Mouse (Mus musculus) liver, embryonic 15.5 days (tissue): ENCODE results near the gene Ccdc85b. TPM values are rescaled to one million over a fixed set of nuclear protein-coding genes. Genes with fewer than 3 reads are reported as not detected.
"Not testable (repeated sequence)": the region's sequence is repeated elsewhere in the genome, so short reads cannot be mapped to it uniquely, and the experiment has no call there.

ENCODE experiments used
- ATAC-seq: fragments of 200-750 bp; cut with Nextera tagmentation; 2 replicates; pipeline ENCODE4 v1.8.0; 2017; ENCODE audit warnings: moderate number of reproducible peaks, mild to moderate bottlenecking, moderate library complexity; ENCODE audit not compliant: insufficient read depth
- H3K27ac ChIP-seq: fragments of 300-500 bp; sonication (generic); replicated peaks from 2 replicates; pipeline ENCODE4 v1.5.1; 2015; ENCODE audit warnings: mild to moderate bottlenecking, inconsistent platforms
- H3K27me3 ChIP-seq: fragments of 300-500 bp; sonication (generic); 2 replicates; pipeline ENCODE4 v1.6.1; 2015; ENCODE audit warnings: mild to moderate bottlenecking, inconsistent platforms
- H3K36me3 ChIP-seq: fragments of 300-500 bp; sonication (generic); replicated peaks from 2 replicates; pipeline ENCODE4 v1.6.1; 2015; ENCODE audit warnings: moderate library complexity, mild to moderate bottlenecking, inconsistent platforms
- H3K4me1 ChIP-seq: fragments of 300-500 bp; sonication (generic); replicated peaks from 2 replicates; pipeline ENCODE4 v1.6.1; 2015; ENCODE audit warnings: inconsistent platforms
- H3K4me2 ChIP-seq: fragments of 300-500 bp; sonication (generic); 2 replicates; pipeline ENCODE4 v1.6.1; 2015; ENCODE audit warnings: moderate library complexity, mild to moderate bottlenecking, inconsistent platforms
- H3K4me3 ChIP-seq: fragments of 300-500 bp; sonication (generic); replicated peaks from 2 replicates; pipeline ENCODE4 v1.5.1; 2015; ENCODE audit warnings: mild to moderate bottlenecking, inconsistent platforms
- H3K9ac ChIP-seq: fragments of 300-500 bp; sonication (generic); 2 replicates; pipeline ENCODE4 v1.6.1; 2015; ENCODE audit warnings: moderate library complexity, mild to moderate bottlenecking, inconsistent platforms
- H3K9me3 ChIP-seq: fragments of 300-500 bp; sonication (generic); replicated peaks from 2 replicates; pipeline ENCODE4 v1.6.1; 2016; ENCODE audit warnings: inconsistent platforms
- WGBS: fragments of 180-500 bp; shearing (Covaris S2); methylation state at CpG from one replicate; pipeline ENCODE4 v1.1.7; 2015; ENCODE audit warnings: mixed read lengths; ENCODE audit not compliant: insufficient replicate concordance; 5-methylcytosine and 5-hydroxymethylcytosine counted together
- polyA plus RNA-seq: library from polyadenylated mRNA; unstranded; fragments of >200 nt; fragmentation: Nextera tagmentation; extraction: Ambion mirVana; gene quantifications from 2 replicates; pipeline ENCODE4 v1.2.1, GENCODE M21; 2015

The Ccdc85b gene
- polyA plus RNA-seq, 1 experiment from 2014 or later: 1.6 TPM

DNA sequence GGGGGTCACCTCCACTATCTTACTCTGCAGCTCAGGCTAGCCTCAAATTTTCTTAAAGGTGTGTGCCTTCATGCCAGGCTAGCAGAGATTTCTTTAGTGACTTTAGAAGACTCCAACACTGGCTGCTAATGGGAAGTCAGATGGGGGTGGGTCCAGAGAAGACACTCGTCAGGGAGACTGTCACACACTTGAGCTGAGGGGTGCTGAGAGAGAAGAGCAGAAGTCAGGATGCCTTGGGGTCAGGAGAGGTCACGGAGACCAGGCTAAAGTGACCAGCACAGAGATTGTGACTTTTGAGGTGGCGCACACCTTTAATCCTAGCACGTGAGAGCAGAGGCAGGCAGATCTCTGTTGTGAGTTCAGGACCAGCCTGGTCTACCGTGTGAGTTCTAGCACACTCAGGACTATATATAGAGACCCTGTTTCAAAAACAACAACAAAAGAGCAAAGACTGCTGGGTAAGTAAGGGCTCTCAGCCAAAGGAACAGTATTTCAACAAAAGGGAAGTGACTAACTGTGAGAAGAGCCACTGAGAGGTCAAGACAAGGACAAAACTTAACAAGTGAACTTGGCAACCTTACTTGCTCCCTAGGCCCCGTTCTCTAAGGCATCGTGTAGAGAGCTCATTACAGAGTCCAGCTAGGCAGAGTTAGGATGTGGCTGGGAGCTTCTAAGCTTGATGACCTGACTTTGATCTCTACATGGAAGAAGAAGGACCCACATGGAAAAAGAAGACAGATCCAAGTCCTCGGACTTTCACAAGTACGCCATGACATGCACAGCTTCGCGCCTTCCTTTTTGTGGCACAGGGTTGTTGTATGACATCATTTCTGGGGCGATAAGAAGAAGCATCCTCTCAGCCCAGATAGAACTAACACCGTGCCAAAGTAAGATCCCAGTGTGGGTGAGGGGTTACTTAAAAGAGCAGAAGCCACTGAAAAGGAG, 49.4 kb downstream of the Ccdc85b start:
- Histone ChIP-seq H3K4me3 (peak overlapping the region; percentile 78), H3K9me3 (no peaks in the 10 kb centered on the region), H3K27ac (peak overlapping the region; percentile 99), H3K36me3 (0 out of 2 replicates have a peak, but pooled peaks cover 8% of the 10 kb centered on the region), H3K4me1 (peaks cover 38% of the 10 kb centered on the region), H3K9ac (peak overlapping the region; percentile 85), H3K27me3 (no peaks in the 10 kb centered on the region), H3K4me2 (peak overlapping the region; percentile 73)
- 76% methylated on average over 13 of the region's 13 CpGs for WGBS
- ATAC-seq: no peak

DNA sequence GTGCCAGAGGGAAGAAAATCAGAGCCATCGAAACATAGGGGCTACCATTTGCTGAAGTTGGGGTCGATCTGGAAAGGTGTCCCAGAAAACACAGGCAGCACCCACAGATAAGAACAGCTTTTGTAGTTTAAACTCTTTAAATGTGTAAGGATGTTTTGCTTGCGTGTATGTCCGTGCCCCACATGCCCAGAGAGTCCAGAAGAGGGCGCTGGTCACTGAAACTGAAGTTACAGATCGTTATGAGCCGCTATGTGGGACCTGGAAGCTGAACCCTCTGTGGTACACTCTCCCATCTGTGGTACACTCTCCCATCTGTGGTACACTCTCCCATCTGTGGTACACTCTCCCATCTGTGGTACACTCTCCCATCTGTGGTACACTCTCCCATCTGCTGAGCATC, 50.6 kb downstream of the Ccdc85b start:
- no peaks in the 10 kb centered on the region for H3K9me3 ChIP-seq
- H3K9ac ChIP-seq: peak overlapping the region; percentile 85
- peaks cover 38% of the 10 kb centered on the region for H3K4me1 ChIP-seq
- H3K4me3 ChIP-seq: peak overlapping the region; percentile 78
- no peaks in the 10 kb centered on the region for H3K27me3 ChIP-seq
- WGBS: 11% methylated on average over 7 of the region's 7 CpGs
- peak overlapping the region; percentile 99 for H3K27ac ChIP-seq
- peak; percentile 69 for ATAC-seq
- 0 out of 2 replicates have a peak, but pooled peaks cover 8% of the 10 kb centered on the region for H3K36me3 ChIP-seq
- H3K4me2 ChIP-seq: peak overlapping the region; percentile 73

DNA sequence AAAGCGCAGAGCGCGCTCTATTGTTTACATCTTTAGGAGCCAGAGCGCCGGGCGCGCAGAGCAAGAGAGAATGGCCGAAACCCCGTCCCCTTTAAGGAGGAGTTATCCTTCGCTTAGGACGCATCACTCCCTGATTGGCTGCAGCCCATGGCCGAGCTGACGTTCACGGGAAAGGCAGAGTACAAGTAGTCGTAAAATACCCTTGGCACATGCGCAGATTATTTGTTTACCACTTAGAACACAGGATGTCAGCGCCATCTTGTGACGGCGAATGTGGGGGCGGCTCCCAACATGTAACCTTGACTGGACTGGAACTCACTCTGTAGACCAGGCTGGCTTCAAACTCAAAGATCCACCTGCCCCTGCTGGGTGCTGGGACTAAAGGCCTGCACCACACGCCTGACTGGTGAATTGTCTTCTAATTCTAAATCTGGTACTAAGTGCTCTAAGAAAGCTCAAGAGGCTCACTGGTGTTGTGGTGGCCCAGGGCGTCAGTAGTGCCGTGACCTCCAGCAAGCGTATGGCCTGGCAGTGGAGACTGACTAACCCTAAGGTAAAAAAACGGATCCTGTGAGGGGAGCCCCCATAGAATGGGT, 51.1 kb downstream of the Ccdc85b start:
- 13% methylated on average over 24 of the region's 25 CpGs for WGBS
- Histone ChIP-seq H3K9ac (peak overlapping the region; percentile 85), H3K27ac (peak overlapping the region; percentile 99), H3K4me3 (peak overlapping the region; percentile 78), H3K4me2 (peak overlapping the region; percentile 73), H3K4me1 (peaks cover 38% of the 10 kb centered on the region)
- not testable (repeated sequence) for H3K9me3 ChIP-seq, H3K27me3 ChIP-seq, H3K36me3 ChIP-seq
- ATAC-seq: peak; percentile 82

DNA sequence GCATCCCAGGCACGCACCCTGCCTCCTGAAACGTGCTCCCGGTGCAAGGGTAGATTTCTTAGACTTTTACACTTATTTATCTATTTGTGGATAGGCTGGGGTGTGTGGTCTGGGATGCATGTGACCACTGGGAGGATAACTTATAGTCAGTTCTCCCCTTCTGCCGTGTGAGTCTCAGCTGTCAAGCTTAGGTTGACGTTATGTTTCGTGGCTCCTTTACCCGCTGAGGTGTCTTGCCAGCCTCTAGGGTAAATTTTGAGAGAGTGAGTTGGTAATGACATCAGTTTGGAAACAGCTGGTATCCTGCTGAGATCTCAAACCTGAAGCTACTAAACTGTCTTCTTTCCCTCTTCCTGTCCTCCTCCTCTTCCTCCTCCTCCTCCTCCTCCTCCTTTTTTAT, 51.8 kb downstream of the Ccdc85b start:
- H3K4me2 ChIP-seq: peak overlapping the region; percentile 72
- H3K9ac ChIP-seq: peak overlapping the region; percentile 63
- H3K9me3 ChIP-seq: no peaks in the 10 kb centered on the region
- H3K36me3 ChIP-seq: 0 out of 2 replicates have a peak, but pooled peaks cover 8% of the 10 kb centered on the region
- H3K4me1 ChIP-seq: peaks cover 38% of the 10 kb centered on the region
- H3K27ac ChIP-seq: peak overlapping the region; percentile 84
- H3K4me3 ChIP-seq: peak overlapping the region; percentile 59
- no peak for ATAC-seq
- no peaks in the 10 kb centered on the region for H3K27me3 ChIP-seq
- 16% methylated on average over 7 of the region's 7 CpGs for WGBS

Other genes starting within 250 kb of the Ccdc85b start
- 8.6 TPM in 2 replicates for gene Pacs1, start 184.8 kb downstream of the Ccdc85b start, polyA plus RNA-seq
- gene Sf3b2, start 162.4 kb downstream of the Ccdc85b start, polyA plus RNA-seq: 113 and 114 TPM in 2 replicates
- 0.06 and 0.09 TPM in 2 replicates for gene Gal3st3, start 159.6 kb downstream of the Ccdc85b start, polyA plus RNA-seq
- not detected in 2 replicates for gene Catsper1, start 122.2 kb downstream of the Ccdc85b start, polyA plus RNA-seq
- not detected in 2 replicates for gene Cst6, start 108.3 kb downstream of the Ccdc85b start, polyA plus RNA-seq
- gene Eif1ad, start 91.2 kb downstream of the Ccdc85b start, polyA plus RNA-seq: 26.0 and 26.5 TPM in 2 replicates
- gene Banf1, start 90.7 kb downstream of the Ccdc85b start, polyA plus RNA-seq: 216 and 231 TPM in 2 replicates
- 26.5 and 31.5 TPM in 2 replicates for gene Sart1, start 69.2 kb downstream of the Ccdc85b start, polyA plus RNA-seq
- 0.46 TPM in 1 of 2 replicates, not detected in the other for gene Tsga10ip, start 55.4 kb downstream of the Ccdc85b start, polyA plus RNA-seq
- gene Drap1, start 32.9 kb downstream of the Ccdc85b start, polyA plus RNA-seq: 61.1 and 64.6 TPM in 2 replicates
- 17.6 and 19.8 TPM in 2 replicates for gene AI837181, start 32.8 kb downstream of the Ccdc85b start, polyA plus RNA-seq
- gene Fosl1, start 10.3 kb downstream of the Ccdc85b start, polyA plus RNA-seq: not detected in 2 replicates
- 25.3 and 28.6 TPM in 2 replicates for gene Fibp, start 2.7 kb upstream of the Ccdc85b start, polyA plus RNA-seq
- 0.53 and 0.54 TPM in 2 replicates for gene Ctsw, start 10.6 kb upstream of the Ccdc85b start, polyA plus RNA-seq
- gene Efemp2, start 16.1 kb upstream of the Ccdc85b start, polyA plus RNA-seq: 16.0 and 17.5 TPM in 2 replicates
- gene Mus81, start 30.5 kb upstream of the Ccdc85b start, polyA plus RNA-seq: 14.0 and 16.4 TPM in 2 replicates
- 992 and 1,073 TPM in 2 replicates for gene Cfl1, start 32.6 kb upstream of the Ccdc85b start, polyA plus RNA-seq
- 0.12 TPM in 1 of 2 replicates, not detected in the other for gene 1700020D05Rik, start 45.9 kb upstream of the Ccdc85b start, polyA plus RNA-seq
- gene Snx32, start 52.6 kb upstream of the Ccdc85b start, polyA plus RNA-seq: 6.8 and 7.0 TPM in 2 replicates
- gene Ovol1, start 102.8 kb upstream of the Ccdc85b start, polyA plus RNA-seq: 0.05 TPM in 1 of 2 replicates, not detected in the other
- 3.6 and 4.0 TPM in 2 replicates for gene Ap5b1, start 110.1 kb upstream of the Ccdc85b start, polyA plus RNA-seq
- gene Rnaseh2c, start 144.0 kb upstream of the Ccdc85b start, polyA plus RNA-seq: 100 and 122 TPM in 2 replicates
- gene Kat5, start 152.3 kb upstream of the Ccdc85b start, polyA plus RNA-seq: 16.2 and 17.4 TPM in 2 replicates
- gene Rela, start 179.6 kb upstream of the Ccdc85b start, polyA plus RNA-seq: 23.3 and 24.2 TPM in 2 replicates
- 28.2 and 32.5 TPM in 2 replicates for gene Sipa1, start 205.8 kb upstream of the Ccdc85b start, polyA plus RNA-seq
- gene Map3k11, start 230.8 kb upstream of the Ccdc85b start, polyA plus RNA-seq: 16.8 and 18.4 TPM in 2 replicates
- 9.2 and 12.1 TPM in 2 replicates for gene Pcnx3, start 231.0 kb upstream of the Ccdc85b start, polyA plus RNA-seq
- gene Kcnk7, start 246.5 kb upstream of the Ccdc85b start, polyA plus RNA-seq: 0.15 and 0.28 TPM in 2 replicates